Comparison of ENCODE assay signal across 8 mouse cellular contexts in genomic region chr1:86442832-86443231, GRCm38 (mm10). TPM values are rescaled to one million over a fixed set of nuclear protein-coding genes. Genes with fewer than 3 reads are reported as not detected.
DNase-seq lines count a peak whose midpoint lies in the region; ATAC-seq lines count a peak whose summit lies in the region.

No protein-coding gene starts in this region.

- H3K4me1 ChIP-seq in kidney, embryonic 15.5 days = peaks cover 58% of the 10 kb centered on the region
- peaks cover 53% of the 10 kb centered on the region for H3K4me1 ChIP-seq in hindbrain, embryonic 12.5 days
- H3K4me1 ChIP-seq in midbrain, embryonic 10.5 days = peaks cover 60% of the 10 kb centered on the region

- no peak for DNase-seq in kidney, adult 9 months
- peak; percentile 81 for DNase-seq in adipocyte (ENCODE audit: low spot score)
- DNase-seq in midbrain, embryonic 10.5 days (ENCODE audit: low spot score) = no peak
- no peak for DNase-seq in adrenal gland, adult 18-20 months (ENCODE audit: low spot score in 2 of 2)
- no peak for DNase-seq in kidney, postnatal 14 days
- no peak for DNase-seq in right cerebral cortex, postnatal 4 days

- H3K4me2 ChIP-seq in kidney, embryonic 15.5 days = peak overlapping the region; percentile 83
- H3K4me2 ChIP-seq in hindbrain, embryonic 12.5 days (replicated peaks) = peak overlapping the region; percentile 73

- 3% methylated on average over 24 of the region's 24 CpGs for WGBS in kidney, embryonic 15.5 days
- WGBS in hindbrain, embryonic 12.5 days = 2% methylated on average over 24 of the region's 24 CpGs
- WGBS in midbrain, embryonic 10.5 days = 3% methylated on average over 24 of the region's 24 CpGs

- H3K27ac ChIP-seq in kidney, embryonic 15.5 days = peak overlapping the region; percentile 100
- H3K27ac ChIP-seq in hindbrain, embryonic 12.5 days = peak overlapping the region; percentile 100
- peak overlapping the region; percentile 98 for H3K27ac ChIP-seq in midbrain, embryonic 10.5 days (replicated peaks)

- ATAC-seq in kidney, embryonic 15.5 days (replicated peaks; ENCODE audit: low FRiP score) = no peak; the same call in 1 of the 2 replicates
- ATAC-seq in hindbrain, embryonic 12.5 days (ENCODE audit: low FRiP score) = peak; percentile 4

- peak overlapping the region; percentile 45 for H3K4me3 ChIP-seq in kidney, embryonic 15.5 days (replicated peaks)
- peak overlapping the region; percentile 45 for H3K4me3 ChIP-seq in hindbrain, embryonic 12.5 days
- peak overlapping the region; percentile 61 for H3K4me3 ChIP-seq in midbrain, embryonic 10.5 days

- H3K9ac ChIP-seq in kidney, embryonic 15.5 days = peak overlapping the region; percentile 74
- peak overlapping the region; percentile 89 for H3K9ac ChIP-seq in hindbrain, embryonic 12.5 days

- H3K27me3 ChIP-seq in kidney, embryonic 15.5 days = no peaks in the 10 kb centered on the region
- H3K27me3 ChIP-seq in hindbrain, embryonic 12.5 days = no peaks in the 10 kb centered on the region
- H3K27me3 ChIP-seq in midbrain, embryonic 10.5 days (ENCODE audit: low read depth, poor library complexity, severe bottlenecking) = peaks cover 6% of the 10 kb centered on the region; the same call in 1 of the 2 replicates

- no peaks in the 10 kb centered on the region for H3K36me3 ChIP-seq in kidney, embryonic 15.5 days
- no peaks in the 10 kb centered on the region for H3K36me3 ChIP-seq in hindbrain, embryonic 12.5 days
- no peaks in the 10 kb centered on the region for H3K36me3 ChIP-seq in midbrain, embryonic 10.5 days

- H3K9me3 ChIP-seq in kidney, embryonic 15.5 days (replicated peaks) = no peaks in the 10 kb centered on the region
- H3K9me3 ChIP-seq in hindbrain, embryonic 12.5 days (replicated peaks) = no peaks in the 10 kb centered on the region
- H3K9me3 ChIP-seq in midbrain, embryonic 10.5 days (replicated peaks) = no peaks in the 10 kb centered on the region

RNA-seq across cellular contexts. Expression of gene Tex44, which starts 16.7 kb away (rescaled TPM):
- polyA plus RNA-seq in kidney, embryonic 15.5 days (2015; fragmentation: Nextera tagmentation; extraction: Ambion mirVana) = not detected in 2 replicates
- polyA plus RNA-seq in hindbrain, embryonic 12.5 days (2016; fragmentation: Nextera tagmentation; extraction: Ambion mirVana) = not detected in 2 replicates
- 0.07 and 0.11 TPM in 2 replicates for polyA plus RNA-seq in midbrain, embryonic 10.5 days (2016; fragmentation: Nextera tagmentation; extraction: Ambion mirVana)
- total RNA-seq in adrenal gland, adult 18-20 months (2021) = not detected

RNA-seq across cellular contexts. Expression of gene Nmur1, which starts 16.8 kb away (rescaled TPM):
- polyA plus RNA-seq in kidney, embryonic 15.5 days (2015; fragmentation: Nextera tagmentation; extraction: Ambion mirVana) = 0.13 TPM in 1 of 2 replicates, not detected in the other
- polyA plus RNA-seq in hindbrain, embryonic 12.5 days (2016; fragmentation: Nextera tagmentation; extraction: Ambion mirVana) = 0.23 TPM in 1 of 2 replicates, not detected in the other
- not detected in 2 replicates for polyA plus RNA-seq in midbrain, embryonic 10.5 days (2016; fragmentation: Nextera tagmentation; extraction: Ambion mirVana)
- not detected for total RNA-seq in adrenal gland, adult 18-20 months (2021)
